Mouse (Mus musculus): ENCODE results near the gene Tnxb.

DNA sequence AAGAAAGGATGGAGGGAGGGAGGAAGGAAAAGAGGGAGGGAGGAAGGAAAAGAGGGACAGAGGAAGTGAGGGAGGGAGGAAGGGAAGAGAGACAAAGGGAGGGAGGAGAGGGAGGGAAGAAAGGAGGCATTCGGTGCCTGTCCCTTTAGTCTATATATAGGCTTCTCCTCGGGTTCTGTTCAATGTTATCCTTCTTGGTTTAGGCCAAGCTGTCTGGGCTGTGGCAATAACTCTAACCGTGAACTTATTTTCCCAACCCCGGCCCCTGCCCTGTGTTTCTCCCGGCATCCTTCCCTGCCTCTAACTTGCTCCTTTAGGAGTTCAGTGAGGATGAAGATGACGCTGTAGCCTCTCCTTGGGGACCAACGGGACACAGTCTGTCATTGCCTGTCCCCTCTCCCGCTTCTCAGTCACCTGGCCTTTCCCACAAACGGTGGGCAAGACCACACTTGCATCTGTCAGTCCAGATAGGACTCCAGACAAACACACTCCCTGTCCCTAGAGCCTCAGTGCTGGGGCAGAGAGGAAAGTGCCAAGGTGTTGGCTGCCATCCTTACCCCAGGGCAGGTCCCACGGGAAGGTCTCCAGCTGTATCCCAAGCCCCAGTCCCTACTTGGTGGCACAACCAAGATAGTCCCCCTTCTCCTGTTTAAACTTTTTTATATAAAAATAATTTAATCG, 4.3 kb downstream of the Tnxb start:
- TF ChIP-seq CTCF (IDR thresholded peaks at IDR 0.05; ENCODE audit: control insufficient read depth, insufficient read depth, insufficient replicate concordance, low read depth, low read length) (no peak), POLR2A (IDR thresholded peaks at IDR 0.05; ENCODE audit: control insufficient read depth, low read depth, low read length) (no peak)

All from testis, adult 2 months (tissue).